20 mouse cellular contexts compared by ENCODE assay signal in the genomic region with DNA sequence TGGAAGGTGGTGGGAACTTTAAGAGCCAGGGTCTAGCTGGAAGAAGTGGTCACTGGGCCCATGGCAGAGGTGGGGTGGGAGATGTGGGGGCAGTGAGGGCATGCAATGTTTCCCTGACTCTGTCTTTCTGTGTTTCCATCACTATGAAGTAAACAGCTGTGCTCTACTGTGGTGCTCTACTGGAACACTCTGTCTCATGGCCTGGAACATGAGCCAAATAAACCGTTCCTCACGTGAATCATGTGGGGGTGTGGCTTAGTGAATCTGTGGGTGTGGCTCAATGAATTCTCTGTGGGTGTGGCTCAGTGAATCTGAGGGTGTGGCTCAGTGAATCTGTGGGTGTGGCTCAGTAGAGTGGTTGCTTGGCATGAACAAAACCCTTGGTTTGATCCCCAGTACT. TPM values are rescaled to one million over a fixed set of nuclear protein-coding genes. Genes with fewer than 3 reads are reported as not detected.
DNase-seq lines count a peak whose midpoint lies in the region; ATAC-seq and TF ChIP-seq lines count a peak whose summit lies in the region.
"Had no signal": no experiment of that assay in that cellular context is flagged by ENCODE, and none has a peak within 500 bp of the region (broad histone marks: within the 10 kb centered on the region; RNA-seq: fewer than 3 reads in every experiment).

No protein-coding gene starts in this region.

- H3K4me2 ChIP-seq in liver, postnatal 0 days (ENCODE audit: low read depth, low read length), result no peak overlapping the region
- no peak overlapping the region for H3K4me2 ChIP-seq in liver, embryonic 12.5 days
- H3K4me2 ChIP-seq: embryonic facial prominence, embryonic 15.5 days; heart, embryonic 11.5 days; hindbrain, embryonic 14.5 days; limb, embryonic 13.5 days; liver, embryonic 15.5 days; neural tube, embryonic 12.5 days had no signal

- no peak overlapping the region for H3K9ac ChIP-seq in liver, postnatal 0 days (replicated peaks)
- H3K9ac ChIP-seq in liver, embryonic 12.5 days, result no peak overlapping the region
- H3K9ac ChIP-seq: embryonic facial prominence, embryonic 15.5 days; hindbrain, embryonic 14.5 days; limb, embryonic 13.5 days; liver, embryonic 15.5 days; neural tube, embryonic 12.5 days had no signal

- TF ChIP-seq CTCF in liver, postnatal 0 days (IDR thresholded peaks at IDR 0.05; ENCODE audit: low read depth), result no peak

- H3K4me1 ChIP-seq in liver, postnatal 0 days (ENCODE audit: insufficient read depth), result peaks cover 9% of the 10 kb centered on the region; the same call in 1 of the 2 replicates
- 0 out of 2 replicates have a peak, but pooled peaks cover 4% of the 10 kb centered on the region for H3K4me1 ChIP-seq in liver, embryonic 12.5 days
- H3K4me1 ChIP-seq: liver, embryonic 15.5 days; neural tube, embryonic 12.5 days had no signal

- ATAC-seq in liver, postnatal 0 days, result peak; percentile 65
- ATAC-seq in liver, embryonic 12.5 days, result no peak
- peak; percentile 21; the same call in 1 of the 2 replicates for ATAC-seq in granulocyte monocyte progenitor cell, adult 5-6 weeks (replicated peaks; ENCODE audit: poor library complexity, severe bottlenecking)
- ATAC-seq: intestine, embryonic 16.5 days had no signal

- no peaks in the 10 kb centered on the region for H3K27me3 ChIP-seq in liver, postnatal 0 days (ENCODE audit: insufficient read depth, low read length)
- no peaks in the 10 kb centered on the region for H3K27me3 ChIP-seq in liver, embryonic 12.5 days (replicated peaks)
- H3K27me3 ChIP-seq in splenic B cell, adult 2 months (ENCODE audit: control insufficient read depth, insufficient read depth, low read length, poor library complexity, severe bottlenecking), result no peaks in the 10 kb centered on the region
- H3K27me3 ChIP-seq: embryonic facial prominence, embryonic 15.5 days; limb, embryonic 13.5 days; liver, embryonic 15.5 days; neural tube, embryonic 12.5 days had no signal

- no peaks in the 10 kb centered on the region for H3K9me3 ChIP-seq in liver, postnatal 0 days (ENCODE audit: low read length)
- H3K9me3 ChIP-seq in liver, embryonic 12.5 days (replicated peaks), result no peaks in the 10 kb centered on the region
- H3K9me3 ChIP-seq: embryonic facial prominence, embryonic 15.5 days; limb, embryonic 13.5 days; liver, embryonic 15.5 days; neural tube, embryonic 12.5 days had no signal

- no peak overlapping the region for H3K27ac ChIP-seq in liver, postnatal 0 days (ENCODE audit: low read depth)
- H3K27ac ChIP-seq in liver, embryonic 12.5 days, result no peak overlapping the region
- H3K27ac ChIP-seq: embryonic facial prominence, embryonic 15.5 days; hindbrain, embryonic 14.5 days; limb, embryonic 13.5 days; liver, embryonic 15.5 days; neural tube, embryonic 12.5 days had no signal

- no peaks in the 10 kb centered on the region for H3K36me3 ChIP-seq in liver, postnatal 0 days (replicated peaks; ENCODE audit: insufficient read depth, low read length)
- H3K36me3 ChIP-seq in liver, embryonic 12.5 days, result no peaks in the 10 kb centered on the region
- no peaks in the 10 kb centered on the region for H3K36me3 ChIP-seq in splenic B cell, adult 2 months (ENCODE audit: control insufficient read depth, insufficient read depth, low read length, poor library complexity, severe bottlenecking)
- H3K36me3 ChIP-seq: embryonic facial prominence, embryonic 15.5 days; limb, embryonic 13.5 days; liver, embryonic 15.5 days; neural tube, embryonic 12.5 days had no signal

- no peak overlapping the region for H3K4me3 ChIP-seq in liver, postnatal 0 days (ENCODE audit: low read depth, low read length)
- H3K4me3 ChIP-seq in liver, embryonic 12.5 days, result no peak overlapping the region
- H3K4me3 ChIP-seq: embryonic facial prominence, embryonic 15.5 days; limb, embryonic 13.5 days; liver, embryonic 15.5 days; neural tube, embryonic 12.5 days had no signal

- no peak for TF ChIP-seq EP300 in liver, postnatal 0 days (IDR thresholded peaks at IDR 0.05; ENCODE audit: low read depth)

- no peak for DNase-seq in liver, postnatal 0 days
- DNase-seq in ES-CJ7 (ENCODE audit: low read depth, low spot score), result peak; percentile 48
- peak; percentile 23 for DNase-seq in splenic B cell, adult 2 months (ENCODE audit: low read depth, low spot score)
- DNase-seq in adrenal gland, postnatal 10 days, result no peak
- DNase-seq in kidney, adult 18-20 months, result no peak
- DNase-seq: cerebellum, adult 9-11 months; embryo, embryonic 11 days; gastrocnemius, postnatal 10 days; heart, postnatal 14 days; right cerebral cortex, postnatal 14 days; thymus, postnatal 25 days had no signal

- WGBS in liver, postnatal 0 days (ENCODE audit: insufficient replicate concordance), result 55% methylated on average over 2 of the region's 2 CpGs
- 74% methylated on average over 2 of the region's 2 CpGs for WGBS in liver, embryonic 12.5 days (ENCODE audit: insufficient replicate concordance)

RNA-seq across cellular contexts. Expression of a gene that starts 42.0 kb away (rescaled TPM):
- polyA plus RNA-seq in liver, postnatal 0 days (2015; fragmentation: Nextera tagmentation; extraction: Ambion mirVana), result 5.0 and 7.5 TPM in 2 replicates
- 5.9 and 6.2 TPM in 2 replicates for polyA plus RNA-seq in liver, embryonic 12.5 days (2016; fragmentation: Nextera tagmentation; extraction: Ambion mirVana)
- total RNA-seq in granulocyte monocyte progenitor cell, adult 5-6 weeks (2014; fragmentation: Nextera tagmentation), result not detected in 2 replicates
- 0.04 TPM in 1 of 2 replicates, not detected in the other for total RNA-seq in granulocyte monocyte progenitor cell, adult 5-6 weeks (2017)
- total RNA-seq in adrenal gland, postnatal 10 days (2021), result 10 to 100 TPM; 11.9 to 20.4 TPM

Comparison
In these comparisons a context has a peak if more than half of its experiments do, and no peak if none do; other contexts are left out.
1. DNase-seq: peak in ES-CJ7 (single experiment) and splenic B cell, adult 2 months (single experiment); none in liver, postnatal 0 days (single experiment), adrenal gland, postnatal 10 days (single experiment) and kidney, adult 18-20 months (single experiment).
2. RNA of a gene that starts 42.0 kb away (total RNA-seq): 11.9 to 20.4 TPM in adrenal gland, postnatal 10 days; 0.04 TPM in granulocyte monocyte progenitor cell, adult 5-6 weeks; every median in the first group is over 10 times any median in the second.